Mouse (Mus musculus): Measurements from ENCODE around the gene Rnf183. TPM values are rescaled to one million over a fixed set of nuclear protein-coding genes. Genes with fewer than 3 reads are reported as not detected.

Gene Rnf183
- polyA plus RNA-seq, 1 experiment from 2014 or later = not detected

DNA sequence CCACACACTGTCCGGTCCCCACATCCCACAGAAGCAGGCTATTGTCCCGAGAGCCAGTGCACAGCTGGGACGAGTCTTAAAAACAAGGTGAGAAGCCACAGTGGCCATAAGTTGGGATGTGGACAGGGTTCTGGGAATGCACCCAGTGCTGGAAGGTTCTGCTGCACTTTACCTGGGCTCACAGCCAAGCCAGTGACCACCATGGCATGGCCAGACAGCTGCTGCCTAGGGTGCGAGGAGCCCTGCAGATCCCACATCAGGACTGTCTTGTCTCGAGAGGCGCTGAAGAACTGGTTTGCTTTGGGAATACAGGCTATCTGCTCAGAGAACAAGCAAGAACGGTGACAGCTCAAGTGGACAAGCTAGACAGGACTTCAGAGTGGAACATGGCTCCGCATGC lies 25.3 kb upstream of the Rnf183 start:
- no peak overlapping the region for H3K9ac ChIP-seq
- H3K36me3 ChIP-seq = no peaks in the 10 kb centered on the region
- H3K4me3 ChIP-seq (replicated peaks) = no peak overlapping the region
- H3K4me2 ChIP-seq = no peak overlapping the region
- H3K9me3 ChIP-seq = no peaks in the 10 kb centered on the region
- ATAC-seq (ENCODE audit: insufficient read depth, low FRiP score, low read depth) = no peak
- H3K27ac ChIP-seq = no peak overlapping the region
- no peaks in the 10 kb centered on the region for H3K27me3 ChIP-seq (replicated peaks)
- 89% methylated on average over 8 of the region's 8 CpGs for WGBS
- no peaks in the 10 kb centered on the region for H3K4me1 ChIP-seq

- 56% methylated on average over 3 of the region's 3 CpGs for WGBS
- Histone ChIP-seq H3K4me2 (no peak overlapping the region), H3K9me3 (no peaks in the 10 kb centered on the region), H3K9ac (no peak overlapping the region), H3K4me1 (no peaks in the 10 kb centered on the region), H3K36me3 (no peaks in the 10 kb centered on the region), H3K27me3 (replicated peaks) (no peaks in the 10 kb centered on the region), H3K4me3 (replicated peaks) (no peak overlapping the region), H3K27ac (no peak overlapping the region)
- ATAC-seq (ENCODE audit: insufficient read depth, low FRiP score, low read depth) = no peak
These were observed 24.0 kb upstream of the Rnf183 start for GRCm38 (mm10) chr4:62459081-62459480.

DNA sequence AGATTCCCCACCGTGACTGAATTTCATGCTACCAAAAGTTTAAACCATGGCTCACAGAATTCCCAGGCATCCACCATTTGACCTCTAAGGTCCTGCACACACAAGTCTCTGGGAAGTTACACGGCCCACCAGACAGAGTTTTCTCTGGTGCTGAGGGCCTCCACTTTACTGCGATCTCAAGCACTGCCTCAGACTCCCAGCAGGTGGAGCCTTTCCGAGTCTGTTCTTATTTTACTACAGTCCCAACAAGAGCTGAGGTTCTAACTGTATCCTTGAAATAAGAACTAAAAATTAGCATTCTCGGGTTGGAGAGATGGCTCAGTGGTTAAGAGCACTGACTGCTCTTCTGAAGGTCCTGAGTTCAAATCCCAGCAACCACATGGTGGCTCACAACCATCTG lies 19.9 kb upstream of the Rnf183 start:
- H3K36me3 ChIP-seq = no peaks in the 10 kb centered on the region
- no peaks in the 10 kb centered on the region for H3K27me3 ChIP-seq (replicated peaks)
- no peak overlapping the region for H3K27ac ChIP-seq
- WGBS = 49% methylated on average over 5 of the region's 5 CpGs
- H3K4me3 ChIP-seq (replicated peaks) = no peak overlapping the region
- ATAC-seq (ENCODE audit: insufficient read depth, low FRiP score, low read depth) = no peak
- H3K9ac ChIP-seq = no peak overlapping the region
- H3K4me1 ChIP-seq = no peaks in the 10 kb centered on the region
- H3K4me2 ChIP-seq = no peak overlapping the region
- H3K9me3 ChIP-seq = no peaks in the 10 kb centered on the region

GRCm38 (mm10) chr4:62440986-62441385 lies 5.9 kb upstream of the Rnf183 start:
- no peak for ATAC-seq (ENCODE audit: insufficient read depth, low FRiP score, low read depth)
- Histone ChIP-seq H3K27me3 (replicated peaks) (no peaks in the 10 kb centered on the region), H3K4me2 (no peak overlapping the region), H3K36me3 (no peaks in the 10 kb centered on the region), H3K4me1 (no peaks in the 10 kb centered on the region), H3K4me3 (replicated peaks) (no peak overlapping the region), H3K9me3 (no peaks in the 10 kb centered on the region), H3K27ac (no peak overlapping the region), H3K9ac (no peak overlapping the region)
- WGBS = 58% methylated on average over 4 of the region's 4 CpGs

DNA sequence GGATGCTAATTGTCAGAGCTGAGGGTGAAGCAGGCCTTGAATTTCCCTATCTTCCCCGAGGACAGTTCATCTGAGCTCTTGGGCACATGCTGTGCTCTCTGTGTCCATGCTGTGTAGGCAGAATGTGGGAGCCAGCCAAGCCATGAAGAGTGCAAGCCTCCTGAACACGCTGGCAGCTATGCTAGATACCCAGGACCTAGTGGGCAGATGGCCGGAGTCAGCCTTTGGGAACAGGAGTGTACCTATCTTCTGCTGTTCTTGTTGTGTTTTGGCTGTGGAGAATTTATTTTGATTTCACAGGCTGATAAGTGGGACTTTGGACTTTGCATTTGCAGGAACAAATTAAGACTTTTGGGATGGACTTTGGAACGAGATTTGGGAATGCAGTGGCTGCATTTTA lies 5.5 kb upstream of the Rnf183 start:
- no peak overlapping the region for H3K27ac ChIP-seq

GRCm38 (mm10) chr4:62439793-62440192 lies 4.7 kb upstream of the Rnf183 start:
- no peak overlapping the region for H3K27ac ChIP-seq
- no peaks in the 10 kb centered on the region for H3K36me3 ChIP-seq
- H3K9me3 ChIP-seq = no peaks in the 10 kb centered on the region
- no peak overlapping the region for H3K9ac ChIP-seq
- 54% methylated on average over 4 of the region's 4 CpGs for WGBS
- H3K4me2 ChIP-seq = no peak overlapping the region
- no peak for ATAC-seq (ENCODE audit: insufficient read depth, low FRiP score, low read depth)
- no peaks in the 10 kb centered on the region for H3K4me1 ChIP-seq
- H3K4me3 ChIP-seq (replicated peaks) = no peak overlapping the region
- no peaks in the 10 kb centered on the region for H3K27me3 ChIP-seq (replicated peaks)

More for the DNA sequence above, 5.5 kb upstream of the Rnf183 start:
- Histone ChIP-seq H3K27me3 (replicated peaks) (no peaks in the 10 kb centered on the region), H3K4me3 (replicated peaks) (no peak overlapping the region), H3K9ac (no peak overlapping the region), H3K36me3 (no peaks in the 10 kb centered on the region), H3K4me1 (no peaks in the 10 kb centered on the region), H3K9me3 (no peaks in the 10 kb centered on the region), H3K4me2 (no peak overlapping the region)
- ATAC-seq (ENCODE audit: insufficient read depth, low FRiP score, low read depth) = no peak
- WGBS = 71% methylated on average over 4 of the region's 4 CpGs

DNA sequence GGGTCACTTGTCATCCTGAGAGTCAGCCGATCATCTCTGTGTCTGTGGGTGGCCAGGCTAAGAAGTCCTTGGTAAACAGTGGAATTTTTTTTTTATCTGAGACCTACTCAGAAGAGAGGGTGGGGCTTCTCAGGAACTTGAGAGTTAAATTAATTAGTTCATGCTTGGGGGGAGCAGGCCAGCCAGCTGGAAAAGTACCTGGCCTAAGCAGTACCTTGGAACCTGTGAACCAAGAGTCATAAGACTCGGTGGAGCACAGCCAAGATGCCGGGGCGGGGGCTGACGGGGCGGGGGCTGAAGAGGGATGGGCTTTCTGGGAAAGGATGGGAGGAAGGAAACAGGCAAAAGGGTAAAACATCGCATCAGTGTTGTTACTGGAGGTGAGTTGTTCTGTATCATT lies 2.8 kb upstream of the Rnf183 start:
- H3K4me2 ChIP-seq = no peak overlapping the region
- no peaks in the 10 kb centered on the region for H3K36me3 ChIP-seq
- H3K9ac ChIP-seq = no peak overlapping the region
- 76% methylated on average over 7 of the region's 7 CpGs for WGBS
- H3K27me3 ChIP-seq (replicated peaks) = no peaks in the 10 kb centered on the region
- no peak overlapping the region for H3K27ac ChIP-seq
- no peak for ATAC-seq (ENCODE audit: insufficient read depth, low FRiP score, low read depth)
- no peak overlapping the region for H3K4me3 ChIP-seq (replicated peaks)
- no peaks in the 10 kb centered on the region for H3K9me3 ChIP-seq
- H3K4me1 ChIP-seq = no peaks in the 10 kb centered on the region

DNA sequence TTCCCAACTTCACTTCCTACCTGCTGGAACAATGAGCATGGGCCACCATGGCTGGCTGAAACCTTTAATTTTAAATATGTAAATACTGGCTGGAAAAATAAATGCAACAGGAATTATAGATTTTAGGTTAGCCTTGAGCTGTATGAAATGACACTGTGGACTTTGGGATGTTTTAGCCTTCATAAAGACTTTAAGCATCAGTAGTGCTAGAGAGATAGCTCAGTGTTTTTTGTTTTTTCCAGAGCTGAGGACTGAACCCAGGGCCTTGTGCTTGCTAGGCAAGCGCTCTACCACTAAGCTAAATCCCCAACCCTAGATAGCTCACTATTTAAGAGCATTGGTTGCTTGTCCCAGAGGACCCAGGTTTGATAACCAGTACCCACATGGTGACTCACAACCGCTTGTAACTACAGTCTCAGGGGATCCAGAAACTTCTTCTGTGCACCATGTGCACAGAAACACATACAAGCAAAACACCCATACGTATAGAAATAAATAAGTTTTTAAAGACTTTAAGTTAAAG lies 2.3 kb upstream of the Rnf183 start:
- H3K4me1 ChIP-seq = no peaks in the 10 kb centered on the region
- H3K27ac ChIP-seq = no peak overlapping the region
- ATAC-seq (ENCODE audit: insufficient read depth, low FRiP score, low read depth) = no peak
- H3K27me3 ChIP-seq (replicated peaks) = no peaks in the 10 kb centered on the region
- 90% methylated on average over 3 of the region's 3 CpGs for WGBS
- H3K36me3 ChIP-seq = no peaks in the 10 kb centered on the region
- H3K9ac ChIP-seq = no peak overlapping the region
- no peak overlapping the region for H3K4me3 ChIP-seq (replicated peaks)
- no peak overlapping the region for H3K4me2 ChIP-seq
- no peaks in the 10 kb centered on the region for H3K9me3 ChIP-seq

- Histone ChIP-seq H3K36me3 (no peaks in the 10 kb centered on the region), H3K4me2 (no peak overlapping the region), H3K27me3 (replicated peaks) (no peaks in the 10 kb centered on the region), H3K9me3 (no peaks in the 10 kb centered on the region), H3K4me1 (no peaks in the 10 kb centered on the region), H3K27ac (no peak overlapping the region), H3K9ac (no peak overlapping the region), H3K4me3 (replicated peaks) (no peak overlapping the region)
- 70% methylated on average over 7 of the region's 7 CpGs for WGBS
- ATAC-seq (ENCODE audit: insufficient read depth, low FRiP score, low read depth) = no peak
These were observed 847 bp downstream of the Rnf183 start for GRCm38 (mm10) chr4:62433939-62434870.

DNA sequence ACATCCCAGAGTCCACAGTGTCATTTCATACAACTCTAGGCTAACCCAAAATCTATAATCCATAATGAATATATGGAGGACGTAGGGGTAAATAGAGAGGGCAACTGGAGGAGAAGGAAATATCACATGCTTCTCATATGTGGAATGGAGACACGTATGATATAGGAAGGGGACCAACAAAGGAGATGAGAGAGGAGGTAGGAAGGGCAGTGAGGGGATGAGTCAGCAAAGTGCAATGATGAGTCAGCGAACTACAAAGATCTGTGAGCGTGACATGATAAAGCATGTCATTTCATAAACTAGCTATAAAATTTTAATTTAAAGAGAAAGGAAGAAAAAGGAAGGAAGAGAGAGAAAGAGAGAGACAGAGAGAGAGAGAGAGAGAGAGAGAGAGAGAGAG lies 3.5 kb downstream of the Rnf183 start:
- Histone ChIP-seq H3K36me3 (no peaks in the 10 kb centered on the region), H3K27me3 (replicated peaks) (no peaks in the 10 kb centered on the region), H3K9me3 (no peaks in the 10 kb centered on the region), H3K4me1 (no peaks in the 10 kb centered on the region), H3K9ac (no peak overlapping the region), H3K4me3 (replicated peaks) (no peak overlapping the region), H3K4me2 (no peak overlapping the region), H3K27ac (no peak overlapping the region)
- ATAC-seq (ENCODE audit: insufficient read depth, low FRiP score, low read depth) = no peak
- 80% methylated on average over 4 of the region's 4 CpGs for WGBS

GRCm38 (mm10) chr4:62430678-62431077 lies 4.4 kb downstream of the Rnf183 start:
- Histone ChIP-seq H3K9me3 (no peaks in the 10 kb centered on the region), H3K36me3 (no peaks in the 10 kb centered on the region), H3K4me3 (replicated peaks) (no peak overlapping the region), H3K4me1 (no peaks in the 10 kb centered on the region), H3K27ac (no peak overlapping the region), H3K27me3 (replicated peaks) (no peaks in the 10 kb centered on the region), H3K9ac (no peak overlapping the region), H3K4me2 (no peak overlapping the region)
- no peak for ATAC-seq (ENCODE audit: insufficient read depth, low FRiP score, low read depth)

DNA sequence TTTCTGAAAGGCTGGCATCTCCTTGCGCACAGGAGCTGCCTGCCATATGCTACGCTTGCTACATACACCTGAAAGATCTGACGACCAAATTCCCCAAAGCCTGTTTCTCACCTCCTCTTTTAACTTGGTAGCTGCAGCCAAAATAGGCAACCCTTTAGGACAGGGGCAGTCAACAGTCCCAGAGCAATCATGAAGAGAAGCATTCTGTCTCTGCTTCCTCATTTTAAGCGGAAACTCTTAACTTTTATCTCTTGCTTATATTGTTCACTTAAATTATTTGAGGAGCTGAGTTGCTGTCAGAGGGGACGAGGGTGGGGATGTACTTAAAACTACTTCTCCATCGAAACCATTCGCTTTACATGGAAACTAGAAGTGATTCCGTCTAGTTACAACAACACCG lies 5.4 kb downstream of the Rnf183 start:
- no peak overlapping the region for H3K4me2 ChIP-seq
- ATAC-seq (ENCODE audit: insufficient read depth, low FRiP score, low read depth) = no peak

More for the DNA sequence above, 5.4 kb downstream of the Rnf183 start:
- Histone ChIP-seq H3K27me3 (replicated peaks) (no peaks in the 10 kb centered on the region), H3K4me3 (replicated peaks) (no peak overlapping the region), H3K9me3 (no peaks in the 10 kb centered on the region), H3K4me1 (no peaks in the 10 kb centered on the region), H3K27ac (no peak overlapping the region), H3K9ac (no peak overlapping the region), H3K36me3 (no peaks in the 10 kb centered on the region)
- 87% methylated on average over 9 of the region's 9 CpGs for WGBS

Data from stomach, embryonic 15.5 days (tissue).